Mouse (Mus musculus): ENCODE data around the gene Msx3.
A peak's percentile ranks its signal among the peaks of the same experiment; 100 is the strongest.

The Msx3 gene

GRCm38 (mm10) chr7:140048361-140049114 lies at the start of gene Msx3:
Gene Msx3, minus strand, starts transcription at chr7:140049089.
- no peak for DNase-seq (ENCODE audit: low read depth)

- DNase-seq (ENCODE audit: low read depth), result no peak
Observed at GRCm38 (mm10) chr7:140098466-140098865, 49.6 kb upstream of the Msx3 start.

- no peak for DNase-seq (ENCODE audit: low read depth)
Observed at GRCm38 (mm10) chr7:140096055-140096454, 47.2 kb upstream of the Msx3 start.

DNA sequence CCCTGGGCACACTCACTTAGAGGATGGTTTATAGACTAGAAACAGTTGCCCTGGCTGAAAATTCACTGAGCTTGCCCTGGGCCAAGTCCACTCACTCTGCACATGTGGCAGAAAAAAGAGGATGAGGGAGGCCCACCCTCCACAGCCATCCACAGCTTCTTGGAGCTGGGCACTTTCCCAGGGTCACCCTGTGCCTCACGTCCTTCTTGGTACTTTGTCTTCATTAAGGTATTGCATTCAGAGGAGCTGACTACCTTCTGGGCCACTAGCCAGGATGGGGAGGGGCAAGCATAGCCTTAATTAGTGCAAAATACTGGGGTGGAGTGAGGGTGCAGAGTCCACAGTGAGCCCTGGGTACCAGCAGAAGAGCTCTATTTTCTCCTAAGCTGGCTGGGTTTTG lies 46.7 kb upstream of the Msx3 start:
- no peak for DNase-seq (ENCODE audit: low read depth)

DNA sequence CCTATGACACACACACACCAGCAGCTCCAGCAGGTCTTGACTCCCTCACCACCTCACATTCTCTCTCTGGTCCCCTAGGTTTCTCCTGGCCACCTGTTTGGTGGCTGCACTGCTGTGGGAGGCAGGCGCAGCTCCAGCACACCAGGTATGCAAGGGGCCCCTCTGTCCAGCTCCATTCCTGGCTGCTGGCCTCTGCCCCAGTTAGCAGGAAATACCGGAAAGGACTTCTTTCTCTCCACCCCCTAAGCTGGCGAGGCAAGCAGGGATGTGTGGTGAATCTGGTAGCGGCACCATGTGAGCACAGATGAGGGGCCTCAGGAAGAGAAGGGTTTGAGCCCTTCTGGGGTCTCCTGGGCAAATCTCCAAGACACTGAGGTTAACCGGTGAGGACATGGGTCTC lies 46.1 kb upstream of the Msx3 start:
- no peak for DNase-seq (ENCODE audit: low read depth)

- no peak for DNase-seq (ENCODE audit: low read depth)
Observed at GRCm38 (mm10) chr7:140092924-140093528, 44.1 kb upstream of the Msx3 start, which contains the start of gene Prap1. Gene Prap1, plus strand, starts transcription at chr7:140093395.

DNA sequence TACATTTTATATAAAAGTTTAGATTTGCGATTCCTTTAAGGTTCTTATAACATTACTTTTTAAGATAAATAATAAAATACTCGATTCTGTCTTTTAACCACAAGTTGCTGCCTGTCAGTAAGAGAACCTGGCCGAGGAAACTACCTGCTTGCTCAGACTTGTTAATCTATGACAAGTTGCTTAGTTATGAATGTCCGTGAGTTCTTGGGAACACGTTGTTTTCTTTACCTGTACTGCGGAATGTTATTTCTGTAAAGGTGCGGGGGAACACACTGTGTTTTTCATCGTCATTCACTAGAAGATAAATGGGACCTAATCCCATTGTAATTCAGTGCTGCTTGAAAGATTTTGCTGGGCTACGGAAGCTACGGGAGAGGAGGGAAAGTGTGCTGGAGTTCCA lies 41.7 kb upstream of the Msx3 start:
- DNase-seq (ENCODE audit: low read depth), result no peak

GRCm38 (mm10) chr7:140082242-140082678 lies 33.4 kb upstream of the Msx3 start, which contains the start of gene Caly:
Gene Caly, minus strand, starts transcription at chr7:140082548.
- DNase-seq (ENCODE audit: low read depth), result no peak

DNA sequence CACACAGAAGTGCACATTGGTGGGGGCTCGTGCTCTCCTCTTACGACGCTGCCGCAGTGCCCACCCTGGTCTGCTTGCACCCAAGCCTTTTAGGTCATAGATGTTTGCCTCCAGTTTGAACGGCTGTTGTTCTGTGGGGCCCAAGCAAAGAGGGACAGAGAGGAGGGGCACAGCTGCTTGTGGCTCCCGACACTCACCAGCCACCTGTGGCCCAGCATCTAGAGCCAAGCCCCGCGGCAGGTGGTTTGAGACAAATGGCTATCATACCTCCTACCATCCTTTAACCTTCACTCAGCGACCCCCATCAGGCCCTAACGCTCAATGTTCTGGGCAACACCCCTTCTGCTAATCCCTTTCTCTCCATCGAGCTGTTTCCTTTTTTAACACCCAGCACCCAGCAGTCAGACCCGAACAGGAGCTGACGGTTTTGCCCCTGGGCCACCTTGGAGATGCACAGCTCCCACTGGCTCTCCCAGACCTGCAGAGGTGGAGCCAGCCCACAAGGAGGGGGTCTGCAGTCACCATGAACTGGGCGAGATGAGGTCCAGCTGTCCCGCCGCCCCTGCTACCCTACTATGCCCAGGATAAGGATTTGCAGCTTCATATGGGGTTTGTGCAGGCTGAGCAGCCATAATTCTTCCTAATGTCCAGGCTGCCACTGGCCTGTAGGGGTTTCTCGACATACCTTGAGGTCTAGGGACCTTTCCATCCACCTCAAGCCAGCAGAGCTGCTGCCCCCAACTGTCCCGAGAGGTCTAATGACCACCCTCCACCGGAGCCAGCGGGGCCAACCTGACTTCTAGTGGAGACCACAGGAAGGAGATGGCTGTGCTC lies 32.7 kb upstream of the Msx3 start:
- DNase-seq (ENCODE audit: low read depth), result no peak

DNA sequence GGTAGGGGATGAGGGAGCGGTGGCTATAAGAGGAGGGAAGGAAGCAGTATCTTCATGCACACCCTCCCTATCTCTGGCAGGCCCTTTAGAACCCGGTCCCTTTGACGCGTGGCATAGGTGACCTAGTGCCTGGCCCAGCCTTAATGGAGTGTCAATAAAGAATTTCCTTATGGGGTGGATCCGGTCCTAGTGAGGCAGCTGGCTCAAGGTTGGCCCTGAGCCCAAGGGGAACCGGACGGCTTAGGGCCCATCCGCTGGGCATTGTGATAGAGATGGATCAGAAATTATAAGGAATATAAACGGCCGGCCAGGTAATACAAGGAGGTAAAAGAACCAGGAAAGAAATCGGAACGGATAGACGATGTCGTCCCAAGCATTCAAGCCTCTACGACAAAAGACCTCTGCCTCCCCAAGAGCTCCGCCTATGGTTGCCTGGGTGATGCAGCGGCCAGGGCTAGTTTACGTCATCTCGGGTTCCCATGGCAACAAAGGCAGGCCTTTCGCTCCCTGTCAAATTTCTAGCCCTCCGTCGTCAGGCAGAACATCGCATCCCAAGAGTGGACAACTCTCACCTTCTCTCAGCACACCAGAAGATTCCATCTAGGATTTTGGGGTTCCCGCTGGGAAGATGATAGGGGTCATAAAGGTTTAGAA lies 31.7 kb upstream of the Msx3 start:
- DNase-seq (ENCODE audit: low read depth), result peak; percentile 31

- peak; percentile 49 for DNase-seq (ENCODE audit: low read depth)
Observed at GRCm38 (mm10) chr7:140078711-140079110, 29.8 kb upstream of the Msx3 start.

DNA sequence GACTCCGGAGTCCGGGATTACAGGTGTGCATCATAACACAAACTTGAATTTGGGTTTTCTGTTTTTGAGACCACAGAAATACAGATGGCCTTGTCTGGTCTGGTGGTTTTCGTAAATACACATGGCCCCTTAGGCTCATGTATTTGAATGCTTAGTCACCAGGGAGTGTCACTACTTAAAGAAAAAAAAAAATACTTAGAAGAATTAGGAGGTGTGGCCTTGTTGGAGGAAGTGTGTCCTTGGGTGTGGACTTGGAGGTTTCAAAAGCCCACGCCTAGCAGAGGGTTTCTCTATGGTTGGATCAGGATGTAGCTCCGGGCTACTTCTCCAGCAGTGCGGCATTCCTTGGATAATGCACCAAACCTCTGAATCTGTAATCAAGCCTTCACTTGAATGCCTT lies 28.8 kb upstream of the Msx3 start:
- no peak for DNase-seq (ENCODE audit: low read depth)

- DNase-seq (ENCODE audit: low read depth), result no peak
Observed at GRCm38 (mm10) chr7:140070042-140070711, 21.3 kb upstream of the Msx3 start.

GRCm38 (mm10) chr7:140067397-140067796 lies 18.5 kb upstream of the Msx3 start:
- DNase-seq (ENCODE audit: low read depth), result no peak

- DNase-seq (ENCODE audit: low read depth), result no peak
Observed at GRCm38 (mm10) chr7:140063092-140063491, 14.2 kb upstream of the Msx3 start.

DNA sequence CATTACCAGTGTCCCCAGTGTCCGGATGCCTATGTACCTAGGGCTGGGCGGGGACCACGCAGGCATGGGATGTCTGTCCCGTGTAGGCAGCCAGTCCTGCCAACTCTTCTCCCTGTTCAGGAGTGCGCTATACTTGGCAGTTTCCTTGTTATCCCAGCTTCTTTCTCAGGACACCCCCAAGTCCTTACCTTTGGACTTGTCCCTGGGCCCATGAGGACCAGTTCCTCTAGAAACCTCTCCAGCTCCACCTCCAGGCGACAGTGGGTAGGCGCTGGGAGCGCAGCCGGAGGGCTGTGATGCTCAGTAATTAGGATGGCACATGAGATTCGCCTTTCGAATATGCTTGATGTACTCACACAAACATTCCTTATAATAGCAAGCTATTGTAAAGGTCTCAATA lies 13.4 kb upstream of the Msx3 start:
- DNase-seq (ENCODE audit: low read depth), result no peak

GRCm38 (mm10) chr7:140061832-140062130 lies 12.9 kb upstream of the Msx3 start:
- DNase-seq (ENCODE audit: low read depth), result no peak

DNA sequence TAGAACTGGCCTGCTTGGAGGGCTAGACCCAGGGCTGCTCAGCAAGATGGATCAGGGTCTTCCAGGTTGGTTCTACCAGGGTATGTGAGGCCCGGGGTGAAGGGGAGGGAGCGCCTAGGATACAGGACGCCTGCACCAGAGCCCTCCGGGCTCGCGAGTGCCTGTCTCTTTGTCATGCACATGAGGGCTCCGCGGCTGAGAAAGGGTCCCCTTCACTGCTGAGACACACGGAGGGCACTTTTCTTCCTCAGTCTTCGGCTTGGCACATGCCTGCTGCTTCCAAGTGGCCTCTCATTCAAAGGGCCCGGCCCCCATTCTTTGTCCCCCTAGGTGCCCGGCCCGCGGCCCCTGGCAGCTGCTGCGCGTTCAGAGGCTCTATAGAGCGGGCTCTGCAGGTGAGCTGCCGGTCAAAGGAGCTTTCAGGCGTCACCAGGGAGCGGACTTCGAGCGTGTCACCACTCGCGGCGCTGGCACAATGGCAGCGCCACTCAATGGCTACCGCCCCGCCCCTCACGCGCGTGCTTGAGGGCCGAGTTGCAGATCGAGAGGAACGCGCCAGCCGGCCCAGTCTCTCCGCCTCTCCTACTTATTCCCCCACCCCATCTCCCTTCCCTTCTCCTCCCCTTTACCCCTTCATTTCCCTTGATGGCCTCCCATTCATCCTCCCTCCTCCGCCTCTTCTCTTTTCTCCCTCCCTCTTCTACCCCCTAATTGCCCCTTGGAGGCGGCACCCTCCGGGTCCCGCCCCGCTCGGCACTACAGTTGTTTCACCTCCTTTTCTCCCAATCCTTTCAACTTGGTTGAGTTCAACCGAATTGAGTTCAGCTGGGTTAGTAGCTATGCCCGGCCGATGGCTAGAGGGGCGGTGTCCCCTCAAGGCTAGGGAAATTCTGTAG lies 12.3 kb upstream of the Msx3 start:
- no peak for DNase-seq (ENCODE audit: low read depth)

DNA sequence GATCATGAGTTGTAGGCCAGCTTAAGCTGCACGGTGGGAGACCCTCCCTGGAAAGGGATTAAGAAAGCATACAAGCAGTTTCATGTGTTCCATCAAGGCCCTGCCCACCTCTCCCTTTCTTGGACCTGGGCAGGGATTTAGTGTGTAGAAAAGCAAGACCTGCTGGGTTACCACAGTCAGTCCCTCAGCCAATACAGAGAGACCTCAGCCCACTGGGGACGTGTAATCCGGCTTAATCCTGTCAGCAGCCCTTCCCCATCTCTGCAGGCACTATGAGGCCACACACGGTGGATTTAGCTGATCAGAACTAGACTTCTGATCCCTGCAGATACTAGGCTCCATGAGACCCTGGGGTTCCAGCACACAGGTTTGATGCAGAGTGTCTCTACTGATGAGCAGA lies 10.7 kb upstream of the Msx3 start:
- no peak for DNase-seq (ENCODE audit: low read depth)

DNA sequence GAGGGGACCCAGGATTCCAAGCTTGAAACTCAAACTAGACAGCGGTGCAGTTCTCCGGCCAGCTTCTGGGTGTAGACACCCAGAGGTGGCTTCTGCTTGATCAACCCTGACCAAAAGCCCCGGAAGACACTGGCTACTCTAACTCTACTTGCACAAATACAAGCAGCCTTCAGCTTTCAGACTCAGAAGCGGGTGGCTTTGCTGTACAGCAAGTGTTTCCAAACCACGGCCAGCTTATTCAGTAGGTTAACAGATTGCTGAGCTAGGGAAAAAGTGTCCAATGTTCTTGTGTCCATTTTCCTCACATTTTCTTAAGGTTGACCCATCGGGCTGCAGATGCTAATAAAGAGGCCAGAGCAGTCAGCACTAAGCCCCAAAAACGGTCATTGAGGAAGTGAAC lies 9.6 kb upstream of the Msx3 start:
- no peak for DNase-seq (ENCODE audit: low read depth)
